Mouse (Mus musculus) intestine, postnatal 0 days (tissue): ENCODE results near the gene Epn3. TPM values are rescaled to one million over a fixed set of nuclear protein-coding genes. Genes with fewer than 3 reads are reported as not detected.

Experiments
- ATAC-seq: fragments of 200-750 bp; cut with Nextera tagmentation; 2 replicates; pipeline ENCODE4 v1.8.0; 2017; ENCODE audit warnings: mild to moderate bottlenecking, moderate TSS enrichment, moderate library complexity
- H3K27ac ChIP-seq: fragments of 300-500 bp; sonication (generic); 2 replicates; pipeline ENCODE4 v1.5.1; 2014; ENCODE audit warnings: mild to moderate bottlenecking, low read depth, low read length, moderate library complexity
- H3K27me3 ChIP-seq: fragments of 300-500 bp; sonication (generic); replicated peaks from 2 replicates; pipeline ENCODE4 v1.6.1; 2014; ENCODE audit warnings: low read length, mixed read lengths; ENCODE audit not compliant: control insufficient read depth, insufficient read depth
- H3K36me3 ChIP-seq: fragments of 300-500 bp; sonication (generic); 2 replicates; pipeline ENCODE4 v1.6.1; 2014; ENCODE audit warnings: mild to moderate bottlenecking, moderate library complexity; ENCODE audit not compliant: control insufficient read depth, insufficient read depth
- H3K4me1 ChIP-seq: fragments of 300-500 bp; sonication (generic); replicated peaks from 2 replicates; pipeline ENCODE4 v1.6.1; 2014; ENCODE audit warnings: antibody characterized with exemption, low read length, mixed read lengths; ENCODE audit not compliant: control insufficient read depth, insufficient read depth
- H3K4me2 ChIP-seq: fragments of 300-500 bp; sonication (generic); replicated peaks from 2 replicates; pipeline ENCODE4 v1.6.1; 2014; ENCODE audit warnings: low read depth, mild to moderate bottlenecking, moderate library complexity
- H3K4me3 ChIP-seq: fragments of 300-500 bp; sonication (generic); 2 replicates; pipeline ENCODE4 v1.5.1; 2014; ENCODE audit warnings: low read depth, low read length
- H3K9ac ChIP-seq: fragments of 300-500 bp; sonication (generic); 2 replicates; pipeline ENCODE4 v1.6.1; 2014; ENCODE audit warnings: mild to moderate bottlenecking, low read depth, low read length
- H3K9me3 ChIP-seq: fragments of 300-500 bp; sonication (generic); 2 replicates; pipeline ENCODE4 v1.6.1; 2016; ENCODE audit warnings: mixed run types; ENCODE audit not compliant: control insufficient read depth
- CTCF ChIP-seq: sonication (generic); IDR thresholded peaks from 2 replicates; pipeline ENCODE4 v1.5.1; 2016; ENCODE audit warnings: low read depth, mild to moderate bottlenecking, control low read depth, antibody characterized with exemption, moderate library complexity
- WGBS: fragments of 180-500 bp; shearing (Covaris S2); extraction: QIAGEN DNeasy Blood & Tissue Kit; methylation state at CpG from one replicate; pipeline ENCODE4 v1.1.7; 2014; 5-methylcytosine and 5-hydroxymethylcytosine counted together
- polyA plus RNA-seq: library from polyadenylated mRNA; unstranded; fragments of >200 nt; fragmentation: Nextera tagmentation; extraction: Ambion mirVana; gene quantifications from 2 replicates; pipeline ENCODE4 v1.2.1, GENCODE M21; 2015

Gene Epn3
- polyA plus RNA-seq, 1 experiment from 2014 or later = 0.55 TPM

GRCm38 (mm10) chr11:94499035-94499434 is 739 bp downstream of the Epn3 start:
- H3K9me3 ChIP-seq = no peaks in the 10 kb centered on the region
- H3K27ac ChIP-seq = no peak overlapping the region
- H3K27me3 ChIP-seq = 0 out of 2 replicates have a peak, but pooled peaks cover 8% of the 10 kb centered on the region
- H3K36me3 ChIP-seq = no peaks in the 10 kb centered on the region
- TF ChIP-seq CTCF = no peak
- peak overlapping the region; percentile 36; the same call in 1 of the 2 replicates for H3K4me3 ChIP-seq
- H3K9ac ChIP-seq = no peak overlapping the region
- H3K4me2 ChIP-seq = peak overlapping the region; percentile 69
- H3K4me1 ChIP-seq = peaks cover 8% of the 10 kb centered on the region; the same call in 1 of the 2 replicates
- WGBS = 13% methylated on average over 2 of the region's 2 CpGs
- ATAC-seq = no peak

- Histone ChIP-seq H3K4me1 (0 out of 2 replicates have a peak, but pooled peaks cover 5% of the 10 kb centered on the region), H3K4me2 (peak overlapping the region; percentile 69), H3K4me3 (no peak overlapping the region), H3K27me3 (0 out of 2 replicates have a peak, but pooled peaks cover 8% of the 10 kb centered on the region), H3K27ac (no peak overlapping the region), H3K9me3 (no peaks in the 10 kb centered on the region), H3K9ac (no peak overlapping the region), H3K36me3 (no peaks in the 10 kb centered on the region)
- 26% methylated on average over 19 of the region's 19 CpGs for WGBS
- ATAC-seq = 0 out of 2 replicates have a peak, but pooled peaks have one; percentile 14
- TF ChIP-seq CTCF = no peak
Measured at GRCm38 (mm10) chr11:94498093-94498996, 1.4 kb downstream of the Epn3 start.

GRCm38 (mm10) chr11:94495415-94495814 is 4.4 kb downstream of the Epn3 start:
- Histone ChIP-seq H3K9ac (no peak overlapping the region), H3K4me2 (no peak overlapping the region), H3K4me1 (0 out of 2 replicates have a peak, but pooled peaks cover 5% of the 10 kb centered on the region), H3K36me3 (no peaks in the 10 kb centered on the region), H3K4me3 (no peak overlapping the region), H3K27me3 (0 out of 2 replicates have a peak, but pooled peaks cover 5% of the 10 kb centered on the region), H3K9me3 (no peaks in the 10 kb centered on the region), H3K27ac (no peak overlapping the region)
- 73% methylated on average over 3 of the region's 3 CpGs for WGBS
- TF ChIP-seq CTCF = no peak
- ATAC-seq = no peak

- H3K4me3 ChIP-seq = no peak overlapping the region
- H3K27ac ChIP-seq = no peak overlapping the region
- 69% methylated on average over 7 of the region's 7 CpGs for WGBS
- peak overlapping the region; percentile 84 for H3K4me2 ChIP-seq
- H3K36me3 ChIP-seq = no peaks in the 10 kb centered on the region
- peaks cover under 1% of the 10 kb centered on the region; the same call in 1 of the 2 replicates for H3K27me3 ChIP-seq
- no peak overlapping the region for H3K9ac ChIP-seq
- ATAC-seq = no peak
- no peaks in the 10 kb centered on the region for H3K9me3 ChIP-seq
- TF ChIP-seq CTCF = no peak
- no peaks in the 10 kb centered on the region for H3K4me1 ChIP-seq
Measured at GRCm38 (mm10) chr11:94491749-94492099, 8.1 kb downstream of the Epn3 start.

GRCm38 (mm10) chr11:94491035-94491748 is 8.6 kb downstream of the Epn3 start:
- WGBS = 13% methylated on average over 54 of the region's 55 CpGs
- Histone ChIP-seq H3K4me2 (peak overlapping the region; percentile 84), H3K27ac (no peak overlapping the region), H3K9me3 (no peaks in the 10 kb centered on the region), H3K9ac (peak overlapping the region; percentile 41), H3K4me1 (no peaks in the 10 kb centered on the region), H3K36me3 (no peaks in the 10 kb centered on the region), H3K4me3 (peak overlapping the region; percentile 45), H3K27me3 (peaks cover 5% of the 10 kb centered on the region; the same call in 1 of the 2 replicates)
- TF ChIP-seq CTCF = peak; percentile 20
- ATAC-seq = 0 out of 2 replicates have a peak, but pooled peaks have one; percentile 14

GRCm38 (mm10) chr11:94489745-94490144 is 10.0 kb downstream of the Epn3 start:
- no peak overlapping the region for H3K4me3 ChIP-seq
- H3K27ac ChIP-seq = no peak overlapping the region
- H3K4me1 ChIP-seq = no peaks in the 10 kb centered on the region
- H3K9ac ChIP-seq = no peak overlapping the region
- no peak for TF ChIP-seq CTCF
- WGBS = 39% methylated on average over 4 of the region's 4 CpGs
- no peak for ATAC-seq
- no peak overlapping the region for H3K4me2 ChIP-seq
- no peaks in the 10 kb centered on the region for H3K9me3 ChIP-seq
- H3K27me3 ChIP-seq = peaks cover 11% of the 10 kb centered on the region; the same call in 1 of the 2 replicates
- no peaks in the 10 kb centered on the region for H3K36me3 ChIP-seq
